Mouse (Mus musculus) inflammation-experienced regulatory T-cells, adult 16 weeks (primary cell): ENCODE data around the gene Efcab3. TPM values are rescaled to one million over a fixed set of nuclear protein-coding genes. Genes with fewer than 3 reads are reported as not detected.

ENCODE experiments used
- polyA plus RNA-seq: library from polyadenylated mRNA; unstranded; fragments of 100-300 nt; shearing (Covaris generic); gene quantifications from one replicate; pipeline ENCODE4 v1.2.1, GENCODE M21; 2017

The Efcab3 gene
- not detected for polyA plus RNA-seq

GRCm38 (mm10) chr11:105063292-105063691 lies at the start of gene Efcab3:
Gene Efcab3, plus strand, starts transcription at chr11:105063592.

GRCm38 (mm10) chr11:105125735-105126519 lies 62.5 kb downstream of the Efcab3 start, which contains the start of gene Mettl2:
Gene Mettl2, plus strand, starts transcription at chr11:105126425.

GRCm38 (mm10) chr11:105146593-105146992 lies 83.2 kb downstream of the Efcab3 start, which contains the start of gene Gm10842:
Gene Gm10842, plus strand, starts transcription at chr11:105146893.

Other genes with a start within 250 kb of the Efcab3 start
- 29.0 TPM for gene Mettl2, start 62.8 kb downstream of the Efcab3 start, polyA plus RNA-seq
- gene Gm10842, start 83.3 kb downstream of the Efcab3 start, polyA plus RNA-seq, result not detected
- 13.6 TPM for gene Tlk2, start 115.2 kb downstream of the Efcab3 start, polyA plus RNA-seq
- not detected for gene Mrc2, start 229.1 kb downstream of the Efcab3 start, polyA plus RNA-seq